ENCODE assay signal across 17 mouse cellular contexts in the genomic region with DNA sequence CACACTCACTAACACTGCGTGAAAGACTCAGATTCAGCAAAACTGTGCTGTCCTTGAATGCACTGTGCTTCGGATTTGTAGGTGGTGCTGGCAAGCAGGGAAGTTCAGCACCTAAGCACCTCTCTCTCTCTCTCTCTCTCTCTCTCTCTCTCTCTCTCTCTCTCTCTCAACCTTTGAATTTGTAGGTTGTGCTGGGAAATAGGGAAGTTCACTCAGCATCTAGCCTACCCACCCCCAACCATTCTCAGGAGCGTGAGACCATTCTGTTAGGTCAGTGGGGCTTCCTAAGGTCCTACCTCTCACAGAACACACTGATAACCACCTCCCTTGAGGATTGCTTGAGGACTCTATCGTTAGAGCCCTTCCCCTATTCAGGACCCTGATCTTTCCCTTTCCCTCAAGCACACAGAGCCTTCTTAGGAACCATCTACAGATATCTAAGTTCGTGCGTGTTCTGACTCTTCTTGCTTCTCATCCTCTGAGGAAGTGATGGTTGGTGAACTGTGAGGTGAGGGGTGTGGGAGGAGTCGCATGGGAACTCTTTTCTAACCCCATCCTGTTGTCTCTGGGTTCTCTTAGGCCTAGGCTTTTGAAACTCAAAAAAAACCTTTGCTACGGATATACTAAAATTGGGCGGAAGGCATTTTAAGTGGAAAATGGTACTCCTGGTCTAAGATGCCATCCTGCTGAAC. TPM values are rescaled to one million over a fixed set of nuclear protein-coding genes. Genes with fewer than 3 reads are reported as not detected.
DNase-seq lines count a peak whose midpoint lies in the region; ATAC-seq lines count a peak whose summit lies in the region.
"Had no signal": no experiment of that assay in that cellular context is flagged by ENCODE, and none has a peak within 500 bp of the region (broad histone marks: within the 10 kb centered on the region; RNA-seq: fewer than 3 reads in every experiment).

No protein-coding gene starts in this region.

- peak; percentile 20 for DNase-seq in spleen, adult 12 weeks (ENCODE audit: low spot score)
- DNase-seq in spleen, postnatal 4 days (ENCODE audit: low spot score in 2 of 2), result no peak
- DNase-seq in thymus, postnatal 25 days, result peak; percentile 53
- DNase-seq in cerebellum, postnatal 36 days, result no peak
- DNase-seq in cerebellum, postnatal 10 days, result no peak
- DNase-seq: adrenal gland, adult 2 months; cerebellum, adult 8-10 months; heart, postnatal 10 days; kidney, adult 9 months; kidney, postnatal 25 days; lung, adult 18-20 months; lung, postnatal 36 days had no signal

- peak; percentile 59 for ATAC-seq in granulocyte monocyte progenitor cell, adult 5-6 weeks (replicated peaks; ENCODE audit: poor library complexity, severe bottlenecking)
- peak; percentile 82 for ATAC-seq in neutrophil, adult 5-6 weeks (ENCODE audit: extremely low read depth, insufficient number of reproducible peaks, low FRiP score, poor library complexity, severe bottlenecking)
- ATAC-seq in megakaryocyte-erythroid progenitor cell, adult 5-6 weeks (replicated peaks; ENCODE audit: low FRiP score, low TSS enrichment, poor library complexity, severe bottlenecking), result no peak
- ATAC-seq: forebrain, embryonic 14.5 days; intestine, embryonic 15.5 days had no signal

RNA-seq across cellular contexts. Expression of a gene that starts 47.1 kb away (rescaled TPM):
- total RNA-seq in granulocyte monocyte progenitor cell, adult 5-6 weeks (2014; fragmentation: Nextera tagmentation), result 19.0 and 20.0 TPM in 2 replicates
- 31.1 and 32.4 TPM in 2 replicates for total RNA-seq in granulocyte monocyte progenitor cell, adult 5-6 weeks (2017)
- total RNA-seq in neutrophil, adult 5-6 weeks (2017), result 996 and 1,066 TPM in 2 replicates
- total RNA-seq in megakaryocyte-erythroid progenitor cell, adult 5-6 weeks (2014; fragmentation: Nextera tagmentation), result 9.0 and 19.6 TPM in 2 replicates
- 30.2 and 41.5 TPM in 2 replicates for total RNA-seq in megakaryocyte-erythroid progenitor cell, adult 5-6 weeks (2017)

Comparison
In these comparisons a context has a peak if more than half of its experiments do, and no peak if none do; other contexts are left out.
1. DNase-seq: peak in spleen, adult 12 weeks (single experiment) and thymus, postnatal 25 days (single experiment); none in spleen, postnatal 4 days (0 of 2), cerebellum, postnatal 36 days (0 of 2) and cerebellum, postnatal 10 days (0 of 2).
2. RNA of a gene that starts 47.1 kb away (total RNA-seq): 996 to 1,066 TPM in neutrophil, adult 5-6 weeks; 9.0 to 41.5 TPM in megakaryocyte-erythroid progenitor cell, adult 5-6 weeks and 19.0 to 32.4 TPM in granulocyte monocyte progenitor cell, adult 5-6 weeks; every median in the first group is over 10 times any median in the second.